Mouse (Mus musculus): ENCODE measurements around the gene Setdb2. TPM values are rescaled to one million over a fixed set of nuclear protein-coding genes. Genes with fewer than 3 reads are reported as not detected.
"Not testable (repeated sequence)": the region's sequence is repeated elsewhere in the genome, so short reads cannot be mapped to it uniquely, and the experiment has no call there.

Gene Setdb2
- polyA plus RNA-seq, 1 experiment from 2014 or later, result 12.1 TPM

DNA sequence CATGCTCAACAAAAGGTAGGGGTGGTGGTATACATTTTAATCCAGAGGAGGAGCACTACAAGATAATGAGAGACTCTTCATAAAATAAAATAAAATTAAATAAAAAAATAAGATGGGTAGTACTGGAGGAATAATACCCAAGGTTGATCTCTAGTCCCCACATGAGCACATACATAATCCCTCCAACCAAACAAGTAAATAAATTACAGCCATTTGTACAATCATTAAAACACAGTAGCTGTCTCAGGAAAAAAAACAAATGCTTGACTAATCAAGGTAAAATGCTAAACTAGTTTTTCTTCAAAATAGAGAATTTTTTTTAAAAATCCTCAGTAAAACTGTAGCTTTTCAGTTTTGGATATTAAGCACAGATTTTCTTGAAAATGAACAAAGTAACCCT, 5.5 kb downstream of the Setdb2 start:
- Histone ChIP-seq H3K27me3 (replicated peaks) (no peaks in the 10 kb centered on the region), H3K4me3 (no peak overlapping the region), H3K9me3 (no peaks in the 10 kb centered on the region), H3K4me2 (replicated peaks) (no peak overlapping the region), H3K36me3 (no peaks in the 10 kb centered on the region), H3K27ac (no peak overlapping the region), H3K4me1 (peaks cover 6% of the 10 kb centered on the region), H3K9ac (no peak overlapping the region)
- no peak for ATAC-seq (ENCODE audit: low FRiP score, low read depth)

DNA sequence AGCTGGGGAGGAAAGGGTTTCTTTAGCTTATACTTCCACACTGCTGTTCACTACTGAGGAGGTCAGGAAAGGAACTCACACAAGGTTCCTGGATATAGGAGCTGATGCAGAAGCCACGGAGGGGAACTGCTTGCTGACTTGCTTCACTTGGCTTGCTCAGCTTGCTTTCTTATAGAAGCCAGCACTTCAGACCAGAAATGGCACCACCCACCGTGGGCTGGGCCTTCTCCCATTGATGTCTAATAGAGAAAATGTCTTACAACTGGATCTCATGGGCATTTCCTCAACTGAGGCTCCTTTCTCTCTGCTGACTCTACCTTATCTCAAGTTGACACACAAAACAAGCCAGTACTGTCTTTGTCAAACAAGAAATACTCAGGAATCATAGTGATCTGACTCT, 6.8 kb downstream of the Setdb2 start:
- Histone ChIP-seq H3K27me3 (replicated peaks) (no peaks in the 10 kb centered on the region), H3K27ac (no peak overlapping the region), H3K36me3 (no peaks in the 10 kb centered on the region), H3K9ac (no peak overlapping the region), H3K4me2 (replicated peaks) (no peak overlapping the region), H3K9me3 (no peaks in the 10 kb centered on the region), H3K4me3 (no peak overlapping the region), H3K4me1 (no peaks in the 10 kb centered on the region)
- 75% methylated on average over 2 of the region's 2 CpGs for WGBS
- ATAC-seq (ENCODE audit: low FRiP score, low read depth), result no peak

DNA sequence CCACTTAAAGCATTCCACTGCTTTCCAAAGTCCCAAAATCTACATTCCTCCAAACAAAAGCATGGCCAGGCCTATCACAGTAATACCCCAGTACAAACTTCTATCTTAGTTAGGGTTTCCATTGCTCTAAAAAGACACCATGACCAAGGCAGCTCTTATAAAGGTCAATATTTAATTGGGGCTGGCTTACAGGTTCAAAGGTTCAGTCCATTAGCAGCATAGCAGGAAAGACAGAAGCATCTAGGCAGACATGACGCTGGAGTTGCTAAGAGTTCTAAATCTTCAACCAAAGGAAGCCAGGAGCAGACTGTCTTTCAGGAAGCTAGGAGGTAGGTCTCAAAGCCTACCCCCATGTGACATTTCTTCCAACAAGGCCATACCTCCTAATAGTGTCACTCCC, 10.1 kb downstream of the Setdb2 start:
- Histone ChIP-seq H3K9ac (no peak overlapping the region), H3K4me1 (no peaks in the 10 kb centered on the region), H3K36me3 (no peaks in the 10 kb centered on the region), H3K4me2 (replicated peaks) (no peak overlapping the region), H3K27me3 (replicated peaks) (no peaks in the 10 kb centered on the region), H3K9me3 (no peaks in the 10 kb centered on the region), H3K4me3 (no peak overlapping the region), H3K27ac (no peak overlapping the region)
- 91% methylated on average over 1 of the region's 1 CpGs for WGBS
- no peak for ATAC-seq (ENCODE audit: low FRiP score, low read depth)

DNA sequence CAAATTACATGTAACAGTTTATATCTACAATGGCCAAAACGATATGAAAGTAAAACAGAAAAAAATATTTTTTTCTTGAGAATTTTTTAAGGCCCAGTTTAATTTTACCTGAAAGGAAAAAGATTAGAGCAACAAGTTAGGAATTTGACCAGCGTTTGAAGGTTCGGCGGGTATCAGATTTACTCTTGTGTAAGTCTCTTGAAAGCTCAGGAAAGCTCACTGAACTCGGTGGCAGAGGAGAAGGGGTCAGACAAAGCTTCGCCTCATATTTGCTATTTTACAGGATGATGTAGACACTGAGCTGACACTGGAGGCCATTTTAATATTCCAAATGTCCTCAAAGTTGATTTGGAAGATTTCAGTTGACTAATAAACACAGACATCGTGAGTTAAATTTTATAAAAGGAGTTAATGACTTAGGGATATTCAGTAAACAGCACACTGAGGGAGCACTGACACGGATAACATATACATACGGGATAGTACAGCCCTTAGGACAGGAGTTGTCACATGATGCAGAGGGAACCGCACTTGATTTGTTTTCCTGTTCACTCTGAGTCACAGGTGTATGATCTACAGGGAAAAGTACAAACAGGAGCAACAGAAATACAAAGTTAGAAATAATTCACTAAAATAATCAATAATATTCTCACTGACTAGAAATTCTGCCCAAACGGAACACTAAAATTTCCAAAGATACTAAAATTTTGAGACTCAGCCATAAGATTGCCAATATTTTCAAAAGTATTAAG, 17.6 kb downstream of the Setdb2 start:
- no peak for ATAC-seq (ENCODE audit: low FRiP score, low read depth)
- Histone ChIP-seq H3K9ac (no peak overlapping the region), H3K4me1 (no peaks in the 10 kb centered on the region), H3K9me3 (no peaks in the 10 kb centered on the region), H3K27me3 (replicated peaks) (no peaks in the 10 kb centered on the region), H3K4me2 (replicated peaks) (no peak overlapping the region), H3K4me3 (no peak overlapping the region), H3K36me3 (no peaks in the 10 kb centered on the region), H3K27ac (no peak overlapping the region)
- 86% methylated on average over 11 of the region's 11 CpGs for WGBS

DNA sequence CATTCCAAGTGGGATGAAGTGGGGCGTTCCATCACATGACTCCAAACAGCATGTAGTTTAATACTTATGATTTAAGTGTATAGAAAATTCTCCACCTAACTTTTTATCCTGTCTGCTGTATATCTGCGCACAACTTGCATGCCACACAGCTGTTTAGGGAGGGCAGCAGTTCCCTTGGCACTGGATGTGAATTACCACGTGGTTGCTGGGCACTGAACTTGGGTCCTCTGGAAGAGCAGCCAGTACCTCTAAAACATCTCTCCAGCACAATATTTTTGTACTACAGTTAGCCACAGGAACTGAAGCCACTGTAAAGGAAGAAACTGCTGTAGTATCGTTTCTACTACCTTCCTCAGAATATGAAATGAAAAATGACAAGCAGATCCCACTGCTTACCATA, 22.5 kb downstream of the Setdb2 start:
- H3K4me2 ChIP-seq (replicated peaks), result no peak overlapping the region
- H3K27me3 ChIP-seq (replicated peaks), result no peaks in the 10 kb centered on the region
- H3K27ac ChIP-seq, result no peak overlapping the region
- no peak overlapping the region for H3K4me3 ChIP-seq
- no peaks in the 10 kb centered on the region for H3K4me1 ChIP-seq
- 88% methylated on average over 4 of the region's 4 CpGs for WGBS
- peaks cover 15% of the 10 kb centered on the region; the same call in 1 of the 2 replicates for H3K36me3 ChIP-seq
- no peak for ATAC-seq (ENCODE audit: low FRiP score, low read depth)
- H3K9me3 ChIP-seq, result no peaks in the 10 kb centered on the region
- no peak overlapping the region for H3K9ac ChIP-seq

DNA sequence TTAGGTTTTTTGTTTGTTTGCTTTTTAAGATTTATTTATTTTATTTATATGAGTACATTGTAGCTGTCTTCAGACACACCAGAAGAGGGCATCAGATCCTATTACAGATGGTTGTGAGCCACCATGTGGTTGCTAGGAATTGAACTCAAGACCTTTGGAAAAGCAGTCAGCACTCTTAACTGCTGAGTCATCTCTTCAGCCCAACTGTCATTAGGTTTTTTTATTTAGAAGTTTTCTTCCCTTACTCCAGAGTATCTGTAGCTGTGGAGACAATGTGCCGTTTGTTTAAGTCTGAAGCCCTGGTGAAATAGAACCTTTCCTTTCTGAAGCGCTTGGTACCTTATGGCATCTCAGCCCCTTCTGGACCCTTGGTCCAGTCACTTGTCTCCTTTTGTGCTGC, 25.7 kb downstream of the Setdb2 start:
- ATAC-seq (ENCODE audit: low FRiP score, low read depth); H3K9ac ChIP-seq; H3K27ac ChIP-seq; H3K4me2 ChIP-seq (replicated peaks); H3K9me3 ChIP-seq; H3K4me3 ChIP-seq; H3K27me3 ChIP-seq (replicated peaks); H3K4me1 ChIP-seq: not testable (repeated sequence)
- H3K36me3 ChIP-seq, result peaks cover 15% of the 10 kb centered on the region; the same call in 1 of the 2 replicates
- WGBS, result 95% methylated on average over 2 of the region's 2 CpGs

DNA sequence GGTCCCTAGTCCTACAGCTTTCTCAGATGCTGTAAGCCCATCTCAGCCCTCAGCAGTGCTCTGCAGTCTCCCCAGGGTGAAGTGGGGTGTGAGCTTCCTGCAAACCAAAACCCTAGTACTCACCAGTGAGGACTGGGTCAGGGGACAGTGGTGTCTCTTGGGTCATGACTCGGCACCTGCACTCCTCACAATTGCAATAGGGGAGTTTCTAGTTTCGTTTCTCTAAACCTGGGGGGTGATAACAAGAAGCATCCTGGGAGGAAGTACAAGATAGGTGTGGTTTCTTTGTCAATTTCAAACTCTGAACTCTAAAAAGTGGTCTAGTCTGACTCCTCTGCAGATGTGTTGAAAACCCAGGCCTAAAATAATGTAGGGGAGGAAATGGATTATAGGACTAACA, 43.7 kb downstream of the Setdb2 start:
- no peak overlapping the region for H3K4me2 ChIP-seq (replicated peaks)
- H3K36me3 ChIP-seq, result peaks cover 9% of the 10 kb centered on the region; the same call in 1 of the 2 replicates
- H3K27ac ChIP-seq, result no peak overlapping the region
- no peaks in the 10 kb centered on the region for H3K27me3 ChIP-seq (replicated peaks)
- 87% methylated on average over 2 of the region's 2 CpGs for WGBS
- no peaks in the 10 kb centered on the region for H3K9me3 ChIP-seq
- H3K9ac ChIP-seq, result no peak overlapping the region
- H3K4me3 ChIP-seq, result no peak overlapping the region
- ATAC-seq (ENCODE audit: low FRiP score, low read depth), result no peak
- H3K4me1 ChIP-seq, result no peaks in the 10 kb centered on the region

DNA sequence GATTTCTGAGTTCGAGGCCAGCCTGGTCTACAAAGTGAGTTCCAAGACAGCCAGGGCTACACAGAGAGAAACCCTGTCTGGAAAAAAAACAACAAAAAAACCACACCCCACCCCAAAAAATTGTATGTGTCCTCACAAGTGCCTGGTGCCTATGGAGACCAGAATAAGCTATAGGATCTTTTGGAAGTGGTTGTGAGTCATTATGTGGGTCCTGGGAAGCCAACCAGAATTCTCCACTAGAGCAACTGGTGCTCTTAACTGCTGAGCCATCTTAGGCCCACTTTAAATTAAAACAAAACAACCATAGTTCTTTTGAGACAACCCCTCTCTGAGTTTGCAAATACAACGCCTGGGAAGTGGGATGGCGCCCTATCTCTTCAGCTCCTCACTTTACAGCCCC, 45.4 kb downstream of the Setdb2 start, which contains the start of gene Phf11c:
Phf11c (minus strand) TSS at position 101 of the 400 bp plus-strand sequence.
- H3K27ac ChIP-seq, result no peak within 1 kb of the TSS
- H3K9me3 ChIP-seq, result no peaks in the 10 kb centered on the region
- 87% methylated on average over 3 of the region's 3 CpGs for WGBS
- no peaks in the 10 kb centered on the region for H3K4me1 ChIP-seq
- no peak within 1 kb of the TSS for H3K4me2 ChIP-seq (replicated peaks)
- no peak within 1 kb of the TSS for H3K4me3 ChIP-seq
- H3K9ac ChIP-seq, result no peak within 1 kb of the TSS
- H3K36me3 ChIP-seq, result 0 out of 2 replicates have a peak, but pooled peaks cover 2% of the 10 kb centered on the region
- no peak for ATAC-seq (ENCODE audit: low FRiP score, low read depth)
- H3K27me3 ChIP-seq (replicated peaks), result no peaks in the 10 kb centered on the region

DNA sequence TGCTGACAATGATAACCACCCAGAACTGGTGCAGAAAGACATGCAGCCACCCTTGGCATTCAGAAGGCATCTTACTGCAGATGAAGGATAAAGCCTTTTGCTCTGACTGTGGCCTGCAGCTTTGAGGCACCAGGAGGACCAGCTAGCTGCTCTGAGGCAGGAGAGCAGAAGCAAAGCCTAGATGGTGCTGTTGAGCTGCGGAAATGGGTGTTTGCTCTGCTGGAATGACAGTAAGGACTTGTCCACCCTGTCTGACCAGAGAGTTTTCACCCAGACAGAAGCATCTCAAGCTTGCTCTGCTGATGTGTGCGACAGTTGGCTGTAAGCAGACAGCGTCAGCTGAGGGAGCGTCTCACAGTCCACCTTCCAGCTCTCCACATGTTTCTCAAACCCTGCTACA, 50.5 kb downstream of the Setdb2 start:
- not testable (repeated sequence) for H3K27me3 ChIP-seq (replicated peaks); H3K4me1 ChIP-seq; H3K36me3 ChIP-seq; H3K4me2 ChIP-seq (replicated peaks); H3K9ac ChIP-seq; H3K9me3 ChIP-seq; H3K4me3 ChIP-seq; ATAC-seq (ENCODE audit: low FRiP score, low read depth); H3K27ac ChIP-seq
- 79% methylated on average over 4 of the region's 4 CpGs for WGBS

DNA sequence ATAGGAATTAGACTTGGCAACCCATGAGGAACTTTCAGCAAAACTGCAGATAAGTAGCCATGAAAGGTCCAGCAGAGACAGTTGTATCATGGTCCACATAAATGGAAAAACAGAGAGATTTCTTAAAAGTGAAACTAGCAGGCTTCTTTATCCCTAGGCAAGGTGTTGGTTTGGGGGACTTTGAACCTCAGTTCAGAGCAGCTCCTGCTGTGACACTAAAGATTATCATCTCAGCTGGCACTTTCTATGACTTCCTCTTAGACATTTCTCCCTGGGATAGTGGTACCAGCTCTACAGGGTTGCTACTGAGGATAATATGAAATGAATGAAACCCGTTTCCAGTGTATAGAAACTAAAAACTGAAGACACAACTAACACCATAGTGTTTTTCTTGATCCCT, 51.2 kb downstream of the Setdb2 start:
- Histone ChIP-seq H3K27ac (no peak overlapping the region), H3K36me3 (no peaks in the 10 kb centered on the region), H3K4me1 (no peaks in the 10 kb centered on the region), H3K4me2 (replicated peaks) (no peak overlapping the region), H3K9ac (no peak overlapping the region), H3K9me3 (no peaks in the 10 kb centered on the region), H3K4me3 (no peak overlapping the region), H3K27me3 (replicated peaks) (no peaks in the 10 kb centered on the region)
- 77% methylated on average over 1 of the region's 1 CpGs for WGBS
- no peak for ATAC-seq (ENCODE audit: low FRiP score, low read depth)

DNA sequence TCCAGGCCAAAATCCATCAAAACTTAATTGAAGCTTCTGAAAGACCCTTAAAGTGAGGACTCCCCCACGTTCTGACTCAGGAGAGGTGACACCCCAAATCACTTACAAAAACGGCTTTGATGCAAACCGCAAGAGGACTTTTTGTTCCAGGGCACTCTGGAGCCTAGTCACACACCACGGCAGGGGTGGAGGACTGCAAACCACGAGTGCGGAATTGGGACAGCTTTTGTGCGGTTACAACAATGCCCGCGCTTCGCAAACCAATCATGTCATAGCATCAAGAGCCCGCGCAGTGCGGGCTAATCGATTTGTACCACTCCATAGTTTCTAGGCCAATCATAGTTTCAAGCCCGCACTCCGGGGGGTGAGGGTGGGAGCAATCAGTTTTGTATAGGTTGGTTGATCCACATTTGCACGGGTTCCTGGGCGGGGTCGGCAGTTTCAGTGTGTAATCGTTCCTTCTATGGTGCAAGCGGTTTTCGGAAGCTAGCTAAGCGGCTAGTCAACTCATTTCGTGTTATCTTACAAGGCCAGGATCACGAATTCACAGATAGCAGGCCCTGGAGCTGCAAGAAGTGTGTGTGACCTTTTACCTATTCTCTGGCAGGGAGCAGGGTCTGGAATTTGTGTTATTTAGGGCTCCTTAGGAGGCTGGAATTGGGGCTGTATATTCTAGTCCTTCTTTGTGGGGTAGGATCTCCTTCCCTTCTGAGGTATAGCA, 70.2 kb downstream of the Setdb2 start:
- ATAC-seq (ENCODE audit: low FRiP score, low read depth), result no peak
- Histone ChIP-seq H3K27me3 (replicated peaks) (no peaks in the 10 kb centered on the region), H3K4me1 (no peaks in the 10 kb centered on the region), H3K27ac (no peak overlapping the region), H3K9me3 (peaks cover 17% of the 10 kb centered on the region; the same call in 1 of the 2 replicates), H3K4me2 (replicated peaks) (no peak overlapping the region), H3K36me3 (no peaks in the 10 kb centered on the region), H3K4me3 (no peak overlapping the region), H3K9ac (no peak overlapping the region)
- WGBS, result 92% methylated on average over 25 of the region's 25 CpGs

DNA sequence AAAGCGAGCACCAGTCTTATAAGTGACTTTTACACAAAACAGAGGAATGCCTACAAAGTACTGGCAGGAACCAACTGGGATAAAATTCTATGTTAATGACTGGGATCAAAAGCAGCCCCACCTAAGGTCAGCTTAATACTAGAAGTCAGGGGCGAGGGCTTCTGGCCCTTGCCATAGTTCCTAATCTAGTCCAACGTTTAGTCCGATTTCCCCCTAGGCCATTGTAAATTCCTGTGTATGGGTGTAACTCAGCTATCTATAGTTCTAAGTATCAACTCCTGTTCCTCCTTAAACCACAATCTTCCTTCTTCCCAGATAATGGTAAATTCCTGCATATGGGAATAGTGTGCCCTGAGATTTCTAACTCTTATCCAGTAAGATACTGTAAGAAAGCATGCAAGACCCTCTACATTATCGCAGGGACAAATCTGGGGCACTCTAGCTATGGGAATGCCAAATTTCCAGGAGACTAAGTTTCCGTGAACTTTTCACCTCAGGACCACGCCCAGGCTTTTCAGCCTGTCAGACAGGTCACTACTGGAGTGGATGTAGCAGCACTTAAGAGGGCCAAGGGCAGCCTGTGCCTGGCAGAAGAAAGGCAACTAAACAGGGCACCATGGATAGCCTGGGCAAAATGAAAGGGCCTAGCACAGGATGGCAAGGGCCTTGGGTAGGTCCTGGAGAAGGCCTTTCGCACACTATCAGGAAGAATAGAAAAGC, 74.1 kb downstream of the Setdb2 start:
- peaks cover 14% of the 10 kb centered on the region; the same call in 1 of the 2 replicates for H3K9me3 ChIP-seq
- no peak overlapping the region for H3K27ac ChIP-seq
- no peak overlapping the region for H3K4me2 ChIP-seq (replicated peaks)
- no peak for ATAC-seq (ENCODE audit: low FRiP score, low read depth)
- H3K9ac ChIP-seq, result no peak overlapping the region
- H3K4me1 ChIP-seq, result no peaks in the 10 kb centered on the region
- H3K36me3 ChIP-seq, result no peaks in the 10 kb centered on the region
- H3K27me3 ChIP-seq (replicated peaks), result no peaks in the 10 kb centered on the region
- no peak overlapping the region for H3K4me3 ChIP-seq
- WGBS, result 86% methylated on average over 8 of the region's 8 CpGs

All from neural tube, embryonic 12.5 days (tissue).